Mouse (Mus musculus) bone marrow, adult 2 months (tissue): Measurements from ENCODE around the gene Gm49405.

Source experiments
- CTCF ChIP-seq: fragments of 200-500 bp; IDR thresholded peaks from 2 replicates; pipeline ENCODE4 v1.5.1; 2011; ENCODE audit warnings: low read length, control low read depth; ENCODE audit not compliant: control insufficient read depth, insufficient read depth
- POLR2A ChIP-seq: fragments of 200-500 bp; IDR thresholded peaks from 2 replicates; pipeline ENCODE4 v1.6.1; 2011; ENCODE audit warnings: low read depth, mild to moderate bottlenecking, control low read depth, low read length, borderline replicate concordance; ENCODE audit not compliant: control insufficient read depth

DNA sequence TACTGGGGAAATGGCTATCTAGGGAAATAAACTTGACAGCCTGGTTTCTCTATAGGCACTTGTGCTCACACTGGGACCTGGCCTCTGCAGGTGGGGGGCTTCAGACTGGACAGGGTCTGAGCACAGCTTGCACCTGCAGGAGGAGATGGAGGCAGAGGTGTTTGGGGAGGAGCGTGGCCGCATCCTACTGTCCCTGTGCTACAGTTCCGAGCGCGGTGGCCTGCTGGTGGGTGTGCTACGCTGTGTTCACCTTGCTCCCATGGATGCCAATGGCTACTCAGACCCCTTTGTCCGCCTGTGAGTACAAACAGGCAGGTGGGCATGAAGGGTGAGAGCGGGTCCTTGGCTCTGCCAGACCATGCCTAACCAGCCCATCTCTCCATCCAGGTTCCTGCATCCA is 5.5 kb downstream of the Gm49405 start:
- no peak for TF ChIP-seq POLR2A
- no peak for TF ChIP-seq CTCF
